Mouse (Mus musculus): ENCODE measurements around the gene Enc1. TPM values are rescaled to one million over a fixed set of nuclear protein-coding genes. Genes with fewer than 3 reads are reported as not detected.

Enc1 gene
- polyA plus RNA-seq, 1 experiment from 2014 or later: 89.5 TPM

GRCm38 (mm10) chr13:97252469-97252868, 11.6 kb downstream of the Enc1 start:
- Histone ChIP-seq H3K27ac (ENCODE audit: low read depth, low read length) (peak overlapping the region; percentile 92), H3K36me3 (ENCODE audit: control insufficient read depth, insufficient read depth, low read length) (peaks cover 56% of the 10 kb centered on the region), H3K4me2 (ENCODE audit: low read length) (no peak overlapping the region; the same call in 1 of the 2 replicates), H3K27me3 (replicated peaks; ENCODE audit: control insufficient read depth, insufficient read depth, low read length) (no peaks in the 10 kb centered on the region), H3K9me3 (replicated peaks; ENCODE audit: control insufficient read depth, low read length) (no peaks in the 10 kb centered on the region), H3K4me3 (ENCODE audit: low read depth, low read length) (no peak overlapping the region), H3K9ac (ENCODE audit: low read length) (no peak overlapping the region), H3K4me1 (ENCODE audit: control insufficient read depth, insufficient read depth, low read length) (peaks cover 87% of the 10 kb centered on the region)
- ATAC-seq: peak; percentile 66
- DNase-seq (ENCODE audit: low spot score): peak; percentile 96
- 3% methylated on average over 7 of the region's 7 CpGs for WGBS

- Histone ChIP-seq H3K36me3 (ENCODE audit: control insufficient read depth, insufficient read depth, low read length) (peaks cover 46% of the 10 kb centered on the region), H3K27ac (ENCODE audit: low read depth, low read length) (peak overlapping the region; percentile 65; the same call in 1 of the 2 replicates), H3K9me3 (replicated peaks; ENCODE audit: control insufficient read depth, low read length) (no peaks in the 10 kb centered on the region), H3K27me3 (replicated peaks; ENCODE audit: control insufficient read depth, insufficient read depth, low read length) (no peaks in the 10 kb centered on the region), H3K4me1 (ENCODE audit: control insufficient read depth, insufficient read depth, low read length) (peaks cover 79% of the 10 kb centered on the region), H3K4me3 (ENCODE audit: low read depth, low read length) (no peak overlapping the region), H3K4me2 (ENCODE audit: low read length) (no peak overlapping the region), H3K9ac (ENCODE audit: low read length) (no peak overlapping the region)
- ATAC-seq: no peak
- peak; percentile 66 for DNase-seq (ENCODE audit: low spot score)
- WGBS: 46% methylated on average over 6 of the region's 6 CpGs
These were observed 12.6 kb downstream of the Enc1 start for GRCm38 (mm10) chr13:97253418-97253981.

- Histone ChIP-seq H3K4me2 (ENCODE audit: low read length) (no peak overlapping the region), H3K4me1 (ENCODE audit: control insufficient read depth, insufficient read depth, low read length) (peaks cover 74% of the 10 kb centered on the region), H3K27ac (ENCODE audit: low read depth, low read length) (peak overlapping the region; percentile 40; the same call in 1 of the 2 replicates), H3K36me3 (ENCODE audit: control insufficient read depth, insufficient read depth, low read length) (peaks cover 41% of the 10 kb centered on the region), H3K9me3 (replicated peaks; ENCODE audit: control insufficient read depth, low read length) (no peaks in the 10 kb centered on the region), H3K9ac (ENCODE audit: low read length) (no peak overlapping the region), H3K4me3 (ENCODE audit: low read depth, low read length) (no peak overlapping the region), H3K27me3 (replicated peaks; ENCODE audit: control insufficient read depth, insufficient read depth, low read length) (no peaks in the 10 kb centered on the region)
- DNase-seq (ENCODE audit: low spot score) (no peak), ATAC-seq (no peak)
- 84% methylated on average over 5 of the region's 5 CpGs for WGBS
These were observed 13.1 kb downstream of the Enc1 start for GRCm38 (mm10) chr13:97253994-97254393.

GRCm38 (mm10) chr13:97254564-97255164, 13.8 kb downstream of the Enc1 start:
- Histone ChIP-seq H3K4me3 (ENCODE audit: low read depth, low read length) (no peak overlapping the region), H3K27me3 (replicated peaks; ENCODE audit: control insufficient read depth, insufficient read depth, low read length) (no peaks in the 10 kb centered on the region), H3K9me3 (replicated peaks; ENCODE audit: control insufficient read depth, low read length) (no peaks in the 10 kb centered on the region), H3K36me3 (ENCODE audit: control insufficient read depth, insufficient read depth, low read length) (peaks cover 34% of the 10 kb centered on the region), H3K4me1 (ENCODE audit: control insufficient read depth, insufficient read depth, low read length) (peaks cover 73% of the 10 kb centered on the region), H3K27ac (ENCODE audit: low read depth, low read length) (peak overlapping the region; percentile 76; the same call in 1 of the 2 replicates), H3K9ac (ENCODE audit: low read length) (no peak overlapping the region), H3K4me2 (ENCODE audit: low read length) (no peak overlapping the region)
- ATAC-seq (no peak), DNase-seq (ENCODE audit: low spot score) (peak; percentile 47)
- 66% methylated on average over 10 of the region's 10 CpGs for WGBS

GRCm38 (mm10) chr13:97255976-97256848, 15.3 kb downstream of the Enc1 start:
- peak overlapping the region; percentile 29 for H3K4me2 ChIP-seq (ENCODE audit: low read length)

GRCm38 (mm10) chr13:97256849-97257379, 16.0 kb downstream of the Enc1 start:
- H3K4me2 ChIP-seq (ENCODE audit: low read length): peak overlapping the region; percentile 29
- ATAC-seq (no peak), DNase-seq (ENCODE audit: low spot score) (no peak)
- 21% methylated on average over 12 of the region's 12 CpGs for WGBS
- H3K4me3 ChIP-seq (ENCODE audit: low read depth, low read length): no peak overlapping the region
- H3K27me3 ChIP-seq (replicated peaks; ENCODE audit: control insufficient read depth, insufficient read depth, low read length): no peaks in the 10 kb centered on the region
- peak overlapping the region; percentile 76 for H3K27ac ChIP-seq (ENCODE audit: low read depth, low read length)
- no peaks in the 10 kb centered on the region for H3K9me3 ChIP-seq (replicated peaks; ENCODE audit: control insufficient read depth, low read length)
- peaks cover 56% of the 10 kb centered on the region for H3K4me1 ChIP-seq (ENCODE audit: control insufficient read depth, insufficient read depth, low read length)
- H3K9ac ChIP-seq (ENCODE audit: low read length): no peak overlapping the region; the same call in 1 of the 2 replicates
- peaks cover 12% of the 10 kb centered on the region for H3K36me3 ChIP-seq (ENCODE audit: control insufficient read depth, insufficient read depth, low read length)

More at GRCm38 (mm10) chr13:97255976-97256848, 15.3 kb downstream of the Enc1 start:
- 3% methylated on average over 6 of the region's 6 CpGs for WGBS
- Histone ChIP-seq H3K9ac (ENCODE audit: low read length) (no peak overlapping the region; the same call in 1 of the 2 replicates), H3K27ac (ENCODE audit: low read depth, low read length) (peak overlapping the region; percentile 76), H3K9me3 (replicated peaks; ENCODE audit: control insufficient read depth, low read length) (no peaks in the 10 kb centered on the region), H3K36me3 (ENCODE audit: control insufficient read depth, insufficient read depth, low read length) (peaks cover 19% of the 10 kb centered on the region), H3K27me3 (replicated peaks; ENCODE audit: control insufficient read depth, insufficient read depth, low read length) (no peaks in the 10 kb centered on the region), H3K4me3 (ENCODE audit: low read depth, low read length) (no peak overlapping the region), H3K4me1 (ENCODE audit: control insufficient read depth, insufficient read depth, low read length) (peaks cover 63% of the 10 kb centered on the region)
- ATAC-seq: peak; percentile 75
- peak; percentile 92 for DNase-seq (ENCODE audit: low spot score)

- 80% methylated on average over 16 of the region's 16 CpGs for WGBS
- DNase-seq (ENCODE audit: low spot score): no peak
These were observed 18.4 kb downstream of the Enc1 start for GRCm38 (mm10) chr13:97259271-97259670.

GRCm38 (mm10) chr13:97260456-97261180, 19.7 kb downstream of the Enc1 start:
- no peak overlapping the region for H3K9ac ChIP-seq (ENCODE audit: low read length)
- DNase-seq (ENCODE audit: low spot score) (no peak), ATAC-seq (no peak)
- no peaks in the 10 kb centered on the region for H3K36me3 ChIP-seq (ENCODE audit: control insufficient read depth, insufficient read depth, low read length)
- no peaks in the 10 kb centered on the region for H3K9me3 ChIP-seq (replicated peaks; ENCODE audit: control insufficient read depth, low read length)
- no peaks in the 10 kb centered on the region for H3K27me3 ChIP-seq (replicated peaks; ENCODE audit: control insufficient read depth, insufficient read depth, low read length)
- 21% methylated on average over 8 of the region's 8 CpGs for WGBS
- peaks cover 29% of the 10 kb centered on the region for H3K4me1 ChIP-seq (ENCODE audit: control insufficient read depth, insufficient read depth, low read length)
- no peak overlapping the region for H3K4me3 ChIP-seq (ENCODE audit: low read depth, low read length)
- no peak overlapping the region for H3K27ac ChIP-seq (ENCODE audit: low read depth, low read length)
- H3K4me2 ChIP-seq (ENCODE audit: low read length): no peak overlapping the region

More at GRCm38 (mm10) chr13:97259271-97259670, 18.4 kb downstream of the Enc1 start:
- Histone ChIP-seq H3K27ac (ENCODE audit: low read depth, low read length) (no peak overlapping the region), H3K4me3 (ENCODE audit: low read depth, low read length) (no peak overlapping the region), H3K9ac (ENCODE audit: low read length) (no peak overlapping the region), H3K4me1 (ENCODE audit: control insufficient read depth, insufficient read depth, low read length) (peaks cover 42% of the 10 kb centered on the region), H3K9me3 (replicated peaks; ENCODE audit: control insufficient read depth, low read length) (no peaks in the 10 kb centered on the region), H3K4me2 (ENCODE audit: low read length) (no peak overlapping the region), H3K27me3 (replicated peaks; ENCODE audit: control insufficient read depth, insufficient read depth, low read length) (no peaks in the 10 kb centered on the region), H3K36me3 (ENCODE audit: control insufficient read depth, insufficient read depth, low read length) (0 out of 2 replicates have a peak, but pooled peaks cover under 1% of the 10 kb centered on the region)
- ATAC-seq: no peak
